Mouse (Mus musculus): Measurements from ENCODE around the gene Ccdc32.
"Not testable (repeated sequence)": the region's sequence is repeated elsewhere in the genome, so short reads cannot be mapped to it uniquely, and the experiment has no call there.

Gene Ccdc32

GRCm38 (mm10) chr2:119028941-119029551 lies at the start of gene Ccdc32:
Ccdc32 (minus strand) TSS chr2:119029393.
- DNase-seq, result peak; percentile 84 to 92

GRCm38 (mm10) chr2:119072397-119072796 lies 43.2 kb upstream of the Ccdc32 start:
- DNase-seq, result no peak

- no peak for DNase-seq
Measured at GRCm38 (mm10) chr2:119060139-119060538, 30.9 kb upstream of the Ccdc32 start.

- DNase-seq, result no peak
Measured at GRCm38 (mm10) chr2:119050132-119050650, 21.0 kb upstream of the Ccdc32 start.

GRCm38 (mm10) chr2:119047849-119048248 lies 18.7 kb upstream of the Ccdc32 start:
- DNase-seq, result no peak

GRCm38 (mm10) chr2:119046649-119047611 lies 17.7 kb upstream of the Ccdc32 start, which contains the start of gene Knl1:
Knl1 (plus strand) TSS chr2:119047119.
- DNase-seq, result peak; percentile 77 to 88

GRCm38 (mm10) chr2:119045163-119045562 lies 16.0 kb upstream of the Ccdc32 start:
- no peak for DNase-seq

- DNase-seq, result no peak
Measured at GRCm38 (mm10) chr2:119040882-119041281, 11.7 kb upstream of the Ccdc32 start.

- DNase-seq, result no peak
Measured at GRCm38 (mm10) chr2:119035397-119035745, 6.2 kb upstream of the Ccdc32 start.

- peak; percentile 82 to 90 for DNase-seq
Measured at GRCm38 (mm10) chr2:119034656-119035396, 5.6 kb upstream of the Ccdc32 start, which contains the start of gene Rpusd2. Rpusd2 (plus strand) TSS chr2:119034790.

- no peak for DNase-seq
Measured at GRCm38 (mm10) chr2:119032191-119032590, 3.0 kb upstream of the Ccdc32 start.

GRCm38 (mm10) chr2:119026951-119027350 lies 2.2 kb downstream of the Ccdc32 start:
- no peak for DNase-seq

- no peak for DNase-seq
Measured at GRCm38 (mm10) chr2:119025239-119025616, 4.0 kb downstream of the Ccdc32 start.

- DNase-seq, result no peak
Measured at GRCm38 (mm10) chr2:119024536-119025238, 4.5 kb downstream of the Ccdc32 start.

- DNase-seq, result no peak
Measured at GRCm38 (mm10) chr2:119023154-119023660, 6.0 kb downstream of the Ccdc32 start.

GRCm38 (mm10) chr2:119019538-119019937 lies 9.7 kb downstream of the Ccdc32 start:
- no peak for DNase-seq

GRCm38 (mm10) chr2:119019131-119019530 lies 10.1 kb downstream of the Ccdc32 start:
- no peak for DNase-seq

- no peak for DNase-seq
Measured at GRCm38 (mm10) chr2:119018391-119019122, 10.6 kb downstream of the Ccdc32 start.

- DNase-seq, result no peak
Measured at GRCm38 (mm10) chr2:119017647-119018046, 11.5 kb downstream of the Ccdc32 start.

GRCm38 (mm10) chr2:119016312-119016711 lies 12.9 kb downstream of the Ccdc32 start:
- not testable (repeated sequence) for DNase-seq

- no peak for DNase-seq
Measured at GRCm38 (mm10) chr2:119015604-119016180, 13.5 kb downstream of the Ccdc32 start.
